Mouse (Mus musculus) midbrain, embryonic 14.5 days (tissue): ENCODE data around the gene Srxn1. TPM values are rescaled to one million over a fixed set of nuclear protein-coding genes. Genes with fewer than 3 reads are reported as not detected.

Source experiments
- ATAC-seq: fragments of 200-750 bp; cut with Nextera tagmentation; 2 replicates; pipeline ENCODE4 v1.8.0; 2017; ENCODE audit warnings: moderate number of reproducible peaks, moderate library complexity; ENCODE audit not compliant: low FRiP score, low TSS enrichment
- DNase-seq: peaks from one replicate; pipeline ENCODE4 v3.0.0-alpha.2; 2015
- H3K27ac ChIP-seq: fragments of 300-500 bp; sonication (generic); replicated peaks from 2 replicates; pipeline ENCODE4 v1.5.1; 2014; ENCODE audit warnings: mild to moderate bottlenecking, low read depth, low read length, moderate library complexity
- H3K27me3 ChIP-seq: fragments of 300-500 bp; sonication (generic); 2 replicates; pipeline ENCODE4 v1.6.1; 2014; ENCODE audit warnings: low read length, control low read depth, mixed read lengths; ENCODE audit not compliant: control insufficient read depth, insufficient read depth
- H3K36me3 ChIP-seq: fragments of 300-500 bp; sonication (generic); 2 replicates; pipeline ENCODE4 v1.6.1; 2014; ENCODE audit warnings: low read length, control low read depth; ENCODE audit not compliant: control insufficient read depth, insufficient read depth
- H3K4me1 ChIP-seq: fragments of 300-500 bp; sonication (generic); 2 replicates; pipeline ENCODE4 v1.6.1; 2014; ENCODE audit warnings: mild to moderate bottlenecking, antibody characterized with exemption, low read length, control low read depth; ENCODE audit not compliant: control insufficient read depth, insufficient read depth
- H3K4me2 ChIP-seq: fragments of 300-500 bp; sonication (generic); 2 replicates; pipeline ENCODE4 v1.6.1; 2014; ENCODE audit warnings: mild to moderate bottlenecking, low read length, moderate library complexity
- H3K4me3 ChIP-seq: fragments of 300-500 bp; sonication (generic); replicated peaks from 2 replicates; pipeline ENCODE4 v1.5.1; 2014; ENCODE audit warnings: low read depth, low read length
- H3K9ac ChIP-seq: fragments of 300-500 bp; sonication (generic); replicated peaks from 2 replicates; pipeline ENCODE4 v1.6.1; 2014; ENCODE audit warnings: mild to moderate bottlenecking, low read length, moderate library complexity
- H3K9me3 ChIP-seq: fragments of 300-500 bp; sonication (generic); 2 replicates; pipeline ENCODE4 v1.6.1; 2016; ENCODE audit warnings: low read length, control low read depth, mixed read lengths; ENCODE audit not compliant: control insufficient read depth
- WGBS: fragments of 180-500 bp; shearing (Covaris S2); extraction: QIAGEN DNeasy Blood & Tissue Kit; methylation state at CpG from one replicate; pipeline ENCODE4 v1.1.7; 2014; 5-methylcytosine and 5-hydroxymethylcytosine counted together
- polyA plus RNA-seq: library from polyadenylated mRNA; unstranded; fragments of >200 nt; fragmentation: Nextera tagmentation; extraction: Ambion mirVana; gene quantifications from 2 replicates; pipeline ENCODE4 v1.2.1, GENCODE M21; 2014

Gene Srxn1
- polyA plus RNA-seq, 1 experiment from 2014 or later = 17.4 TPM

- ATAC-seq (no peak), DNase-seq (peak; percentile 1)
- WGBS = 94% methylated on average over 10 of the region's 10 CpGs
- H3K9ac ChIP-seq = no peak overlapping the region
- H3K36me3 ChIP-seq = no peaks in the 10 kb centered on the region
- no peak overlapping the region for H3K27ac ChIP-seq
- H3K4me2 ChIP-seq = peak overlapping the region; percentile 79; the same call in 1 of the 2 replicates
- H3K4me1 ChIP-seq = peaks cover 14% of the 10 kb centered on the region
- no peaks in the 10 kb centered on the region for H3K9me3 ChIP-seq
- H3K4me3 ChIP-seq = no peak overlapping the region
- H3K27me3 ChIP-seq = no peaks in the 10 kb centered on the region
Observed at GRCm38 (mm10) chr2:152106597-152106996, 1.3 kb downstream of the Srxn1 start.

GRCm38 (mm10) chr2:152108702-152109101, 3.4 kb downstream of the Srxn1 start:
- no peak overlapping the region for H3K4me3 ChIP-seq
- no peak overlapping the region for H3K4me2 ChIP-seq
- WGBS = 58% methylated on average over 7 of the region's 7 CpGs
- DNase-seq (peak; percentile 42), ATAC-seq (no peak)
- no peak overlapping the region for H3K27ac ChIP-seq
- H3K36me3 ChIP-seq = no peaks in the 10 kb centered on the region
- H3K4me1 ChIP-seq = peaks cover 14% of the 10 kb centered on the region
- H3K27me3 ChIP-seq = no peaks in the 10 kb centered on the region
- H3K9ac ChIP-seq = no peak overlapping the region
- H3K9me3 ChIP-seq = no peaks in the 10 kb centered on the region

- no peaks in the 10 kb centered on the region for H3K9me3 ChIP-seq
- no peaks in the 10 kb centered on the region for H3K27me3 ChIP-seq
- H3K4me1 ChIP-seq = peaks cover 19% of the 10 kb centered on the region
- no peak overlapping the region for H3K4me2 ChIP-seq
- ATAC-seq (no peak), DNase-seq (no peak)
- no peak overlapping the region for H3K27ac ChIP-seq
- H3K36me3 ChIP-seq = no peaks in the 10 kb centered on the region
- WGBS = 86% methylated on average over 5 of the region's 5 CpGs
- no peak overlapping the region for H3K9ac ChIP-seq
- H3K4me3 ChIP-seq = no peak overlapping the region
Observed at GRCm38 (mm10) chr2:152109386-152109785, 4.1 kb downstream of the Srxn1 start.

GRCm38 (mm10) chr2:152111311-152111710, 6.0 kb downstream of the Srxn1 start:
- peaks cover 17% of the 10 kb centered on the region for H3K4me1 ChIP-seq
- DNase-seq (no peak), ATAC-seq (no peak)
- H3K4me2 ChIP-seq = no peak overlapping the region
- no peak overlapping the region for H3K27ac ChIP-seq
- H3K36me3 ChIP-seq = no peaks in the 10 kb centered on the region
- H3K4me3 ChIP-seq = no peak overlapping the region
- no peak overlapping the region for H3K9ac ChIP-seq
- 65% methylated on average over 2 of the region's 2 CpGs for WGBS
- no peaks in the 10 kb centered on the region for H3K9me3 ChIP-seq
- H3K27me3 ChIP-seq = no peaks in the 10 kb centered on the region

- Histone ChIP-seq H3K9me3 (no peaks in the 10 kb centered on the region), H3K27ac (no peak overlapping the region), H3K36me3 (no peaks in the 10 kb centered on the region), H3K4me3 (no peak overlapping the region), H3K9ac (no peak overlapping the region), H3K27me3 (no peaks in the 10 kb centered on the region), H3K4me2 (no peak overlapping the region), H3K4me1 (peaks cover 17% of the 10 kb centered on the region)
- ATAC-seq (peak; percentile 79), DNase-seq (peak; percentile 94)
- WGBS = 9% methylated on average over 7 of the region's 7 CpGs
Observed at GRCm38 (mm10) chr2:152111920-152112319, 6.6 kb downstream of the Srxn1 start.

- H3K4me1 ChIP-seq = peaks cover 17% of the 10 kb centered on the region
Observed at GRCm38 (mm10) chr2:152112490-152112889, 7.2 kb downstream of the Srxn1 start.

GRCm38 (mm10) chr2:152112970-152113369, 7.7 kb downstream of the Srxn1 start:
- Histone ChIP-seq H3K27ac (no peak overlapping the region), H3K4me2 (no peak overlapping the region), H3K9ac (0 out of 2 replicates have a peak overlapping the region, but pooled peaks have one; percentile 21), H3K4me3 (no peak overlapping the region), H3K27me3 (no peaks in the 10 kb centered on the region), H3K4me1 (peaks cover 17% of the 10 kb centered on the region), H3K9me3 (no peaks in the 10 kb centered on the region), H3K36me3 (no peaks in the 10 kb centered on the region)
- DNase-seq = no peak
- WGBS = 68% methylated on average over 10 of the region's 10 CpGs
- no peak for ATAC-seq

More at GRCm38 (mm10) chr2:152112490-152112889, 7.2 kb downstream of the Srxn1 start:
- Histone ChIP-seq H3K27ac (no peak overlapping the region), H3K9ac (no peak overlapping the region), H3K4me3 (no peak overlapping the region), H3K9me3 (no peaks in the 10 kb centered on the region), H3K27me3 (no peaks in the 10 kb centered on the region), H3K4me2 (no peak overlapping the region), H3K36me3 (no peaks in the 10 kb centered on the region)
- WGBS = 74% methylated on average over 5 of the region's 5 CpGs
- no peak for ATAC-seq
- DNase-seq = no peak

GRCm38 (mm10) chr2:152114057-152114975, 9.0 kb downstream of the Srxn1 start:
- Histone ChIP-seq H3K27me3 (no peaks in the 10 kb centered on the region), H3K4me2 (peak overlapping the region; percentile 57), H3K36me3 (no peaks in the 10 kb centered on the region), H3K9ac (peak overlapping the region; percentile 47; the same call in 1 of the 2 replicates), H3K4me3 (peak overlapping the region; percentile 22), H3K4me1 (peaks cover 17% of the 10 kb centered on the region), H3K27ac (no peak overlapping the region), H3K9me3 (no peaks in the 10 kb centered on the region)
- WGBS = 9% methylated on average over 36 of the region's 36 CpGs
- peak; percentile 59; the same call in 1 of the 2 replicates for ATAC-seq
- peak; percentile 69 for DNase-seq

GRCm38 (mm10) chr2:152117694-152118093, 12.4 kb downstream of the Srxn1 start:
- DNase-seq = no peak

More at GRCm38 (mm10) chr2:152117694-152118093, 12.4 kb downstream of the Srxn1 start:
- no peak overlapping the region for H3K27ac ChIP-seq
- no peak overlapping the region for H3K9ac ChIP-seq
- WGBS = 86% methylated on average over 7 of the region's 7 CpGs
- no peaks in the 10 kb centered on the region for H3K36me3 ChIP-seq
- peaks cover 17% of the 10 kb centered on the region for H3K4me1 ChIP-seq
- no peak overlapping the region for H3K4me3 ChIP-seq
- ATAC-seq = no peak
- no peaks in the 10 kb centered on the region for H3K27me3 ChIP-seq
- no peak overlapping the region for H3K4me2 ChIP-seq
- H3K9me3 ChIP-seq = no peaks in the 10 kb centered on the region
